Mouse (Mus musculus) MEL (cell line): ENCODE measurements around the gene Nkain1. TPM values are rescaled to one million over a fixed set of nuclear protein-coding genes. Genes with fewer than 3 reads are reported as not detected.

Source experiments
- DNase-seq: peaks from one replicate; pipeline ENCODE4 v3.0.0; 2011; ENCODE audit warnings: low read depth, low spot score
- H3K27ac ChIP-seq: 2 replicates; pipeline ENCODE4 v1.5.1; 2012; ENCODE audit warnings: low read depth, mild to moderate bottlenecking, control low read depth, low read length, moderate library complexity; ENCODE audit not compliant: control insufficient read depth
- H3K27me3 ChIP-seq, 2 experiments: fragments of 150-350 bp in 1 of 2; sonication (generic) in 1 of 2; 2 replicates each; pipeline ENCODE4 v1.6.1; 2012; ENCODE audit warnings: low read length in 2 of 2, mild to moderate bottlenecking in 2 of 2, improper control_type of control experiment in 1 of 2, moderate library complexity in 1 of 2; ENCODE audit not compliant: insufficient read depth in 2 of 2, control insufficient read depth in 1 of 2
- H3K36me3 ChIP-seq, 2 experiments: 2 replicates each; pipeline ENCODE4 v1.6.1; 2012 to 2014; ENCODE audit warnings: low read length in 2 of 2, improper control_type of control experiment in 1 of 2, inconsistent platforms in 1 of 2, mild to moderate bottlenecking in 1 of 2; ENCODE audit not compliant: insufficient read depth in 2 of 2, control insufficient read depth in 1 of 2
- H3K4me1 ChIP-seq, 2 experiments: fragments of 150-350 bp in 1 of 2; sonication (generic) in 1 of 2; 2 replicates each; pipeline ENCODE4 v1.6.1; 2012; ENCODE audit warnings: low read length in 2 of 2, improper control_type of control experiment in 1 of 2, mild to moderate bottlenecking in 1 of 2; ENCODE audit not compliant: insufficient read depth in 2 of 2, control insufficient read depth in 1 of 2
- H3K4me3 ChIP-seq, 2 experiments: fragments of 150-350 bp in 1 of 2; sonication (generic) in 1 of 2; 2 replicates each; pipeline ENCODE4 v1.5.1; 2012; ENCODE audit warnings: low read depth in 2 of 2, low read length in 2 of 2, mild to moderate bottlenecking in 2 of 2, moderate library complexity in 2 of 2, control low read depth in 1 of 2, improper control_type of control experiment in 1 of 2; ENCODE audit not compliant: control insufficient read depth in 1 of 2, insufficient read depth in 1 of 2
- H3K79me2 ChIP-seq: 2 replicates; pipeline ENCODE4 v1.6.1; 2012; ENCODE audit warnings: mild to moderate bottlenecking, low read length, moderate library complexity; ENCODE audit not compliant: control insufficient read depth, poor library complexity, insufficient read depth
- H3K9ac ChIP-seq: 2 replicates; pipeline ENCODE4 v1.6.1; 2012; ENCODE audit warnings: low read depth, mild to moderate bottlenecking, control low read depth, low read length, moderate library complexity; ENCODE audit not compliant: control insufficient read depth, poor library complexity, severe bottlenecking
- H3K9me3 ChIP-seq: fragments of 150-350 bp; sonication (generic); replicated peaks from 2 replicates; pipeline ENCODE4 v1.6.1; 2012; ENCODE audit warnings: mild to moderate bottlenecking, low read length, improper control_type of control experiment, moderate library complexity; ENCODE audit not compliant: insufficient read depth
- BHLHE40 ChIP-seq: IDR thresholded peaks from 2 replicates; pipeline ENCODE4 v1.6.1; 2012; ENCODE audit warnings: low read depth, mild to moderate bottlenecking, inconsistent platforms, low read length, improper control_type of control experiment, borderline replicate concordance
- CHD1 ChIP-seq: IDR thresholded peaks from 2 replicates; pipeline ENCODE4 v1.6.1; 2012; ENCODE audit warnings: low read depth, mild to moderate bottlenecking, inconsistent platforms, low read length, improper control_type of control experiment
- CHD2 ChIP-seq: IDR thresholded peaks from 2 replicates; pipeline ENCODE4 v1.6.1; 2011; ENCODE audit warnings: low read length, improper control_type of control experiment
- CTCF ChIP-seq, 3 experiments: IDR thresholded peaks in 2 of 3; conservative IDR thresholded peaks in 1 of 3; 2 replicates each; pipeline ENCODE4 v1.5.1; 2011 to 2012; ENCODE audit warnings: low read length in 3 of 3, low read depth in 2 of 3, mild to moderate bottlenecking in 2 of 3, improper control_type of control experiment in 1 of 3, inconsistent platforms in 1 of 3, mixed read lengths in 1 of 3, moderate library complexity in 1 of 3; ENCODE audit not compliant: control insufficient read depth in 1 of 3, insufficient read depth in 1 of 3, poor library complexity in 1 of 3, severe bottlenecking in 1 of 3
- E2F4 ChIP-seq: IDR thresholded peaks from 2 replicates; pipeline ENCODE4 v1.6.1; 2011; ENCODE audit warnings: low read depth, low read length, improper control_type of control experiment, borderline replicate concordance
- EP300 ChIP-seq, 2 experiments: IDR thresholded peaks; 2 replicates each; pipeline ENCODE4 v1.6.1; 2011; ENCODE audit warnings: improper control_type of control experiment in 2 of 2, low read length in 2 of 2, low read depth in 1 of 2, mild to moderate bottlenecking in 1 of 2
- ETS1 ChIP-seq: IDR thresholded peaks from 2 replicates; pipeline ENCODE4 v1.6.1; 2012; ENCODE audit warnings: low read depth, mild to moderate bottlenecking, inconsistent platforms, low read length, improper control_type of control experiment, moderate library complexity
- GATA1 ChIP-seq: IDR thresholded peaks from 2 replicates; pipeline ENCODE4 v1.6.1; 2011; ENCODE audit warnings: low read depth, low read length, improper control_type of control experiment
- HCFC1 ChIP-seq: IDR thresholded peaks from 2 replicates; pipeline ENCODE4 v1.6.1; 2012; ENCODE audit warnings: low read depth, mild to moderate bottlenecking, inconsistent platforms, low read length, improper control_type of control experiment, moderate library complexity
- JUND ChIP-seq: IDR thresholded peaks from 2 replicates; pipeline ENCODE4 v1.6.1; 2011; ENCODE audit warnings: low read depth, mild to moderate bottlenecking, improper control_type of control experiment, low read length
- KAT2A ChIP-seq: conservative IDR thresholded peaks from 2 replicates; pipeline ENCODE4 v1.6.1; 2012; ENCODE audit warnings: low read depth, low read length, improper control_type of control experiment, inconsistent platforms
- MAX ChIP-seq: IDR thresholded peaks from 2 replicates; pipeline ENCODE4 v1.6.1; 2011; ENCODE audit warnings: low read length, improper control_type of control experiment
- MAZ ChIP-seq: IDR thresholded peaks from 2 replicates; pipeline ENCODE4 v1.6.1; 2012; ENCODE audit warnings: low read depth, mild to moderate bottlenecking, inconsistent platforms, low read length, improper control_type of control experiment
- MXI1 ChIP-seq: IDR thresholded peaks from 2 replicates; pipeline ENCODE4 v1.6.1; 2011; ENCODE audit warnings: mild to moderate bottlenecking, low read depth, low read length, improper control_type of control experiment
- MYB ChIP-seq: IDR thresholded peaks from 2 replicates; pipeline ENCODE4 v1.6.1; 2011; ENCODE audit warnings: mild to moderate bottlenecking, low read depth, low read length, improper control_type of control experiment
- MYC ChIP-seq: IDR thresholded peaks from 2 replicates; pipeline ENCODE4 v1.6.1; 2011; ENCODE audit warnings: low read depth, mild to moderate bottlenecking, low read length, improper control_type of control experiment, moderate library complexity
- NELFE ChIP-seq: IDR thresholded peaks from 2 replicates; pipeline ENCODE4 v1.6.1; 2011; ENCODE audit warnings: low read depth, low read length, improper control_type of control experiment
- NRF1 ChIP-seq: IDR thresholded peaks from 2 replicates; pipeline ENCODE4 v1.6.1; 2014; ENCODE audit warnings: low read depth, mild to moderate bottlenecking, inconsistent platforms, low read length, improper control_type of control experiment, moderate library complexity; ENCODE audit not compliant: poor library complexity, insufficient read depth, severe bottlenecking
- POLR2A ChIP-seq, 2 experiments: IDR thresholded peaks; 2 replicates each; pipeline ENCODE4 v1.6.1; 2011 to 2012; ENCODE audit warnings: low read length in 2 of 2, mild to moderate bottlenecking in 2 of 2, control low read depth in 1 of 2, improper control_type of control experiment in 1 of 2, low read depth in 1 of 2, moderate library complexity in 1 of 2; ENCODE audit not compliant: control insufficient read depth in 1 of 2, insufficient read depth in 1 of 2, poor library complexity in 1 of 2
- POLR2AphosphoS2 ChIP-seq: IDR thresholded peaks from 2 replicates; pipeline ENCODE4 v1.6.1; 2011; ENCODE audit warnings: low read length, improper control_type of control experiment
- POLR2AphosphoS5 ChIP-seq: IDR thresholded peaks from 2 replicates; pipeline ENCODE4 v1.6.1; 2012; ENCODE audit warnings: low read depth, borderline replicate concordance, mild to moderate bottlenecking, inconsistent platforms, low read length, moderate library complexity, mixed read lengths
- RAD21 ChIP-seq: IDR thresholded peaks from 2 replicates; pipeline ENCODE4 v1.6.1; 2011; ENCODE audit warnings: mild to moderate bottlenecking, low read depth, low read length, improper control_type of control experiment
- RCOR1 ChIP-seq: IDR thresholded peaks from 2 replicates; pipeline ENCODE4 v1.6.1; 2012; ENCODE audit warnings: low read depth, mild to moderate bottlenecking, inconsistent platforms, low read length, improper control_type of control experiment
- SIN3A ChIP-seq: IDR thresholded peaks from 2 replicates; pipeline ENCODE4 v1.6.1; 2012; ENCODE audit warnings: low read length, improper control_type of control experiment, inconsistent platforms
- SMC3 ChIP-seq: IDR thresholded peaks from 2 replicates; pipeline ENCODE4 v1.6.1; 2011; ENCODE audit warnings: low read depth, low read length, improper control_type of control experiment
- TBP ChIP-seq: IDR thresholded peaks from 2 replicates; pipeline ENCODE4 v1.8.0; 2011; ENCODE audit warnings: low read depth, low read length, improper control_type of control experiment
- TCF12 ChIP-seq: IDR thresholded peaks from 2 replicates; pipeline ENCODE4 v1.6.1; 2014; ENCODE audit warnings: low read depth, mild to moderate bottlenecking, inconsistent platforms, low read length, improper control_type of control experiment, moderate library complexity
- UBTF ChIP-seq: IDR thresholded peaks from 2 replicates; pipeline ENCODE4 v1.6.1; 2012; ENCODE audit warnings: low read depth, mild to moderate bottlenecking, inconsistent platforms, low read length, improper control_type of control experiment, moderate library complexity, borderline replicate concordance; ENCODE audit not compliant: insufficient read depth
- USF1 ChIP-seq: IDR thresholded peaks from 2 replicates; pipeline ENCODE4 v1.6.1; 2014; ENCODE audit warnings: low read depth, mild to moderate bottlenecking, inconsistent platforms, low read length, improper control_type of control experiment, moderate library complexity
- USF2 ChIP-seq, 2 experiments: IDR thresholded peaks; 2 replicates each; pipeline ENCODE4 v1.6.1; 2011 to 2012; ENCODE audit warnings: improper control_type of control experiment in 2 of 2, low read length in 2 of 2, borderline replicate concordance in 1 of 2, inconsistent platforms in 1 of 2, low read depth in 1 of 2, mild to moderate bottlenecking in 1 of 2; ENCODE audit not compliant: insufficient read depth in 1 of 2
- ZC3H11A ChIP-seq: IDR thresholded peaks from 2 replicates; pipeline ENCODE4 v1.6.1; 2012; ENCODE audit warnings: low read depth, mild to moderate bottlenecking, inconsistent platforms, low read length, improper control_type of control experiment
- ZKSCAN1 ChIP-seq: IDR thresholded peaks from 2 replicates; pipeline ENCODE4 v1.6.1; 2012; ENCODE audit warnings: low read depth, mild to moderate bottlenecking, inconsistent platforms, low read length, improper control_type of control experiment, moderate library complexity
- ZMIZ1 ChIP-seq: IDR thresholded peaks from 2 replicates; pipeline ENCODE4 v1.6.1; 2012; ENCODE audit warnings: low read depth, mild to moderate bottlenecking, inconsistent platforms, low read length, improper control_type of control experiment, moderate library complexity
- ZNF384 ChIP-seq: IDR thresholded peaks from 2 replicates; pipeline ENCODE4 v1.6.1; 2012; ENCODE audit warnings: low read depth, mild to moderate bottlenecking, inconsistent platforms, low read length, improper control_type of control experiment
- polyA plus RNA-seq, 2 experiments: library from polyadenylated mRNA; stranded (reverse) in 1 of 2; unstranded in 1 of 2; fragments of >175 nt in 1 of 2; fragments of >200 nt in 1 of 2; gene quantifications; 2 replicates each; pipeline versions ENCODE4 v1.2.1 to v1.2.4; 2012; ENCODE audit warnings: low replicate concordance in 2 of 2, low read depth in 1 of 2; ENCODE audit not compliant: insufficient read length in 2 of 2, insufficient read depth in 1 of 2, missing spikeins in 1 of 2
- total RNA-seq: library from RNA; depleted of rRNA; stranded (reverse); fragments of 300-350 nt; gene quantifications from 2 replicates; pipeline ENCODE4 v1.2.3, GENCODE M21; 2012; rRNA removed

The Nkain1 gene
- total RNA-seq (4.3 and 5.3 TPM in 2 replicates), polyA plus RNA-seq (10 to 100 TPM in 1 of 2 experiments, not detected in 1; 18.5 TPM)

GRCm38 (mm10) chr4:130574048-130574413 is at the start of gene Nkain1:
Gene Nkain1 (minus strand): TSS chr4:130574173.
- peak within 1 kb of the TSS; percentile 64 for H3K9ac ChIP-seq
- DNase-seq, result peak; percentile 27
- H3K4me1 ChIP-seq, result peaks cover 0 to 2% of the 10 kb centered on the region in 2 experiments; a peak in 1 of 4 replicates
- no peaks in the 10 kb centered on the region; the same call in 1 of the 2 replicates for H3K79me2 ChIP-seq
- no peak within 1 kb of the TSS for H3K27ac ChIP-seq
- peak within 1 kb of the TSS; percentile 67 to 71 for H3K4me3 ChIP-seq
- no peaks in the 10 kb centered on the region for H3K36me3 ChIP-seq
- no peaks in the 10 kb centered on the region for H3K9me3 ChIP-seq
- no peaks in the 10 kb centered on the region for H3K27me3 ChIP-seq
- TF ChIP-seq MAX, result 0 out of 2 replicates have a peak, but pooled peaks have one; percentile 23
- TF ChIP-seq CTCF (IDR thresholded peaks at IDR 0.05 in 2 of 3, conservative IDR thresholded peaks at IDR 0.05 in 1 of 3; ENCODE audit: control insufficient read depth in 1 of 3, insufficient read depth in 1 of 3, low read depth in 2 of 3, low read length in 3 of 3, poor library complexity in 1 of 3, severe bottlenecking in 1 of 3), result no peak
- TF ChIP-seq MYB, result no peak
- TF ChIP-seq MXI1, result peak; percentile 47; the same call in 1 of the 2 replicates
- TF ChIP-seq HCFC1, result no peak
- TF ChIP-seq E2F4, result no peak
- no peak for TF ChIP-seq POLR2AphosphoS5
- no peak for TF ChIP-seq BHLHE40
- TF ChIP-seq GATA1, result no peak
- no peak for TF ChIP-seq TBP
- TF ChIP-seq NELFE, result no peak
- no peak for TF ChIP-seq TCF12
- no peak for TF ChIP-seq RAD21
- no peak for TF ChIP-seq CHD1
- no peak for TF ChIP-seq CHD2
- no peak for TF ChIP-seq NRF1
- no peak for TF ChIP-seq EP300 (IDR thresholded peaks at IDR 0.05; ENCODE audit: low read depth in 1 of 2, low read length in 2 of 2)
- TF ChIP-seq POLR2A (IDR thresholded peaks at IDR 0.05; ENCODE audit: control insufficient read depth in 1 of 2, insufficient read depth in 1 of 2, low read depth in 1 of 2, low read length in 2 of 2, poor library complexity in 1 of 2), result 0 out of 4 replicates have a peak, but pooled peaks of 1 of the 2 experiments have one; percentile 24
- TF ChIP-seq ETS1, result no peak
- TF ChIP-seq USF2 (IDR thresholded peaks at IDR 0.05; ENCODE audit: borderline replicate concordance in 1 of 2, insufficient read depth in 1 of 2, low read depth in 1 of 2, low read length in 2 of 2), result no peak
- peak; percentile 46; the same call in 1 of the 2 replicates for TF ChIP-seq USF1
- TF ChIP-seq UBTF, result no peak
- TF ChIP-seq ZKSCAN1, result no peak
- no peak for TF ChIP-seq MAZ
- TF ChIP-seq ZMIZ1, result no peak
- TF ChIP-seq JUND, result no peak
- TF ChIP-seq KAT2A, result no peak
- no peak for TF ChIP-seq SIN3A
- TF ChIP-seq POLR2AphosphoS2, result no peak
- no peak for TF ChIP-seq MYC
- TF ChIP-seq ZNF384, result no peak
- TF ChIP-seq SMC3, result no peak
- TF ChIP-seq ZC3H11A, result no peak
- no peak for TF ChIP-seq RCOR1
- TF ChIP-seq, all 39 proteins: peak for 4
